Mouse (Mus musculus) hindbrain, embryonic 11.5 days (tissue): ENCODE results near the gene Med27. TPM values are rescaled to one million over a fixed set of nuclear protein-coding genes. Genes with fewer than 3 reads are reported as not detected.
"Not testable (repeated sequence)": the region's sequence is repeated elsewhere in the genome, so short reads cannot be mapped to it uniquely, and the experiment has no call there.

Experiments
- ATAC-seq: fragments of 200-750 bp; cut with Nextera tagmentation; 2 replicates; pipeline ENCODE4 v1.8.0; 2017; ENCODE audit warnings: mild to moderate bottlenecking, moderate TSS enrichment, moderate library complexity; ENCODE audit not compliant: low FRiP score
- DNase-seq: peaks from one replicate; pipeline ENCODE4 v3.0.0-alpha.2; 2015; ENCODE audit warnings: low spot score
- H3K27ac ChIP-seq: fragments of 300-500 bp; sonication (generic); 2 replicates; pipeline ENCODE4 v1.5.1; 2014; ENCODE audit warnings: mild to moderate bottlenecking, low read depth, low read length
- H3K27me3 ChIP-seq: fragments of 300-500 bp; sonication (generic); 2 replicates; pipeline ENCODE4 v1.6.1; 2014; ENCODE audit warnings: mild to moderate bottlenecking, low read length, moderate library complexity, mixed read lengths; ENCODE audit not compliant: control insufficient read depth, insufficient read depth
- H3K36me3 ChIP-seq: fragments of 300-500 bp; sonication (generic); 2 replicates; pipeline ENCODE4 v1.6.1; 2014; ENCODE audit warnings: mild to moderate bottlenecking, low read length, moderate library complexity, mixed read lengths; ENCODE audit not compliant: control insufficient read depth, insufficient read depth
- H3K4me1 ChIP-seq: fragments of 300-500 bp; sonication (generic); replicated peaks from 2 replicates; pipeline ENCODE4 v1.6.1; 2014; ENCODE audit warnings: low read length, mixed read lengths; ENCODE audit not compliant: control insufficient read depth, insufficient read depth
- H3K4me2 ChIP-seq: fragments of 300-500 bp; sonication (generic); replicated peaks from 2 replicates; pipeline ENCODE4 v1.6.1; 2014; ENCODE audit warnings: mild to moderate bottlenecking, low read depth, low read length
- H3K4me3 ChIP-seq: fragments of 300-500 bp; sonication (generic); 2 replicates; pipeline ENCODE4 v1.5.1; 2014; ENCODE audit warnings: low read depth, low read length
- H3K9ac ChIP-seq: fragments of 300-500 bp; sonication (generic); 2 replicates; pipeline ENCODE4 v1.6.1; 2014; ENCODE audit warnings: low read depth, low read length
- H3K9me3 ChIP-seq: fragments of 300-500 bp; sonication (generic); 2 replicates; pipeline ENCODE4 v1.6.1; 2016; ENCODE audit warnings: low read length; ENCODE audit not compliant: control insufficient read depth
- WGBS: fragments of 180-500 bp; shearing (Covaris S2); extraction: QIAGEN DNeasy Blood & Tissue Kit; methylation state at CpG from one replicate; pipeline ENCODE4 v1.1.7; 2014; 5-methylcytosine and 5-hydroxymethylcytosine counted together
- polyA plus RNA-seq: library from polyadenylated mRNA; unstranded; fragments of >200 nt; fragmentation: Nextera tagmentation; extraction: Ambion mirVana; gene quantifications from 2 replicates; pipeline ENCODE4 v1.2.1, GENCODE M21; 2014

Gene Med27
- polyA plus RNA-seq, 1 experiment from 2014 or later = 74.6 TPM

DNA sequence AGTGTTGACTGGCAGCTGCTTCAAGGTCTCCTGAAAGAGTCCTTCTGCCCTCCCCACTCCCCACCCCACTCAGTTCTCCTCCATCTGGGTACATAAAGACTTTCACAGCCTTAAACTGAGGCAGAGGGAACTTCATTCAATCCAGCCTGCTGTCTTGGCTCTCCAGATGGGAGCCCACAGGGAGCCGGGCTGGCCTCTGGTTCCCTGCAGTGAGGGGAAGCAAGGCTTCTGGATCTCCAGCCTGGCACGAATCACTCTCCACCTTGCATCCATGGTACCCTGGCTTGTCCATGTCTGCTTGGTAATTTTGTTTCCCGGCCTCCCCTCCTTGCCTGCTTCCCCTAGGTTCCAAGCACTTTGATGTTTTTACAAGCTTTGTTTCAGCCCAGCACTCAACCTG, 172.8 kb downstream of the Med27 start:
- no peak overlapping the region for H3K27ac ChIP-seq
- WGBS = 39% methylated on average over 3 of the region's 3 CpGs
- DNase-seq = no peak

DNA sequence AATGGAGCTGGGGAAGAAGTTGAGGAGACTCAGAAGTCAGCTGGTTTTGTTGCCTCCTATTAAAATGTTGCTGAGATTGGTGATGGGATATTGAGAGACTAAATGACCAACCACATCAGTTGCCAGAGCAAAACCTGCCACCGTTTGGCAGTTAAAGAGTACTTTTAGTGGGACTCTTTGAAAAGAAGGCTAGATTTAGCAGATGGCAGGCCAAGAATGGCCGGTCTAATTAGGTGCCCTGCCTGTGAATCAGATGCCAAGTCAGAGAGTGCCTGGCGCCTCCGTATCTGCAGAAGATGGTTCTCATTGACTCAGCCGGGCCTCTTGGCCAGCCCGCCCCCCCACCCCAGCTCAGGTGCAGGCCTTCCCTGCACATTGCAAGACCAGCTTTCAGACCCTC, 173.6 kb downstream of the Med27 start:
- Histone ChIP-seq H3K27me3 (no peaks in the 10 kb centered on the region), H3K9me3 (no peaks in the 10 kb centered on the region), H3K4me1 (peaks cover 7% of the 10 kb centered on the region), H3K4me3 (no peak overlapping the region), H3K36me3 (no peaks in the 10 kb centered on the region), H3K27ac (no peak overlapping the region), H3K9ac (no peak overlapping the region), H3K4me2 (no peak overlapping the region)
- WGBS = 86% methylated on average over 6 of the region's 6 CpGs
- DNase-seq = no peak
- ATAC-seq = no peak

More for the DNA sequence above, 172.8 kb downstream of the Med27 start:
- ATAC-seq = no peak
- Histone ChIP-seq H3K4me2 (no peak overlapping the region), H3K36me3 (no peaks in the 10 kb centered on the region), H3K4me1 (peaks cover 7% of the 10 kb centered on the region), H3K9ac (no peak overlapping the region), H3K27me3 (no peaks in the 10 kb centered on the region), H3K4me3 (no peak overlapping the region), H3K9me3 (no peaks in the 10 kb centered on the region)

GRCm38 (mm10) chr2:29521486-29521885, 174.9 kb downstream of the Med27 start:
- DNase-seq (no peak), ATAC-seq (no peak)
- Histone ChIP-seq H3K4me2 (no peak overlapping the region), H3K27ac (no peak overlapping the region), H3K9me3 (no peaks in the 10 kb centered on the region), H3K36me3 (no peaks in the 10 kb centered on the region), H3K4me1 (peaks cover 2% of the 10 kb centered on the region), H3K9ac (no peak overlapping the region), H3K27me3 (no peaks in the 10 kb centered on the region), H3K4me3 (no peak overlapping the region)
- 78% methylated on average over 7 of the region's 7 CpGs for WGBS

DNA sequence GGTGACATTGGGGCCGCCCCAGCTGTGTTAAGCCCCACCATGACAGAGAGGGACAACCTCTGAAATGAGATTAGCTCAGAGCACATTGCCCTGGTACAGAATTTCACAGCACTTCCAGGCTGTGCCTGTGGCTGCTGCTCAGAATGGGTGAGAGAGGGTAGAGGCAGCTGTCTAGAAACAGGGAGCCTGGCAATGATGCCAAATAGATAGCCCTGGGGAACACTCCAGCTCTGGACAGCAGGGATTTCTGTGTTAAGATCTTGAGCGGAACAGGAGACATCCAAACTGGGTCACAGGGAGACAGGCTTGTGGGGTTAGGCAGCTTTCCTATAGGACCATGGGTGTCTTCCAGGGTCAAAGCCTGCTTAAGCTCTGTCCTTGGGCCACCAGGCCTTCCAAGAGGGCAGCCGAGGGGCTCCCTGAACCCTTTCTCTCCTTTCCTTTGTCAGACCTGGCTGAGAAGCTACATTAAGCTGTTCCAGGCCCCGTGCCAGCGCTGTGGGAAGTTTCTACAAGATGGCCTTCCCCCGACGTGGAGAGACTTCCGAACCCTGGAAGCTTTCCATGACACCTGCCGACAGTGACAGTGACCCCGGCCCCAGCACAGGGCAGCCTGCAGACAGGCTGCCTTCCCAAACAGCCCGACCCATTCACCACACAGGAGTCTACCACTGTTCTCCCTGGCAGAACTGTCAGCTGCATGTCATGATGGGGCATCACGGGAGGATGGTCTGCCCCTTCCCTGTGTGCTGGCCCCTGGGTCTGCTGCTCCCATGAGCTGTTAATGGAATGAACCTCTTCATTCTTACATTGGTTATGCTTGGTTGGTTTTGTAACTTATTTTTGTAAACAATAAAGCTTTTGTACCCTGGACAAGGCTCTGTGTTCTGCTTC, 177.5 kb downstream of the Med27 start:
- DNase-seq = no peak
- no peak overlapping the region for H3K9ac ChIP-seq
- no peaks in the 10 kb centered on the region for H3K36me3 ChIP-seq
- H3K9me3 ChIP-seq = no peaks in the 10 kb centered on the region
- H3K4me3 ChIP-seq = no peak overlapping the region
- no peak for ATAC-seq
- no peak overlapping the region for H3K4me2 ChIP-seq
- peak overlapping the region; percentile 33; the same call in 1 of the 2 replicates for H3K27ac ChIP-seq
- 71% methylated on average over 12 of the region's 12 CpGs for WGBS
- no peaks in the 10 kb centered on the region; the same call in none of the 2 replicates for H3K4me1 ChIP-seq
- H3K27me3 ChIP-seq = no peaks in the 10 kb centered on the region

GRCm38 (mm10) chr2:29525273-29525805, 178.7 kb downstream of the Med27 start:
- Histone ChIP-seq H3K27ac (no peak overlapping the region), H3K4me3 (no peak overlapping the region)

DNA sequence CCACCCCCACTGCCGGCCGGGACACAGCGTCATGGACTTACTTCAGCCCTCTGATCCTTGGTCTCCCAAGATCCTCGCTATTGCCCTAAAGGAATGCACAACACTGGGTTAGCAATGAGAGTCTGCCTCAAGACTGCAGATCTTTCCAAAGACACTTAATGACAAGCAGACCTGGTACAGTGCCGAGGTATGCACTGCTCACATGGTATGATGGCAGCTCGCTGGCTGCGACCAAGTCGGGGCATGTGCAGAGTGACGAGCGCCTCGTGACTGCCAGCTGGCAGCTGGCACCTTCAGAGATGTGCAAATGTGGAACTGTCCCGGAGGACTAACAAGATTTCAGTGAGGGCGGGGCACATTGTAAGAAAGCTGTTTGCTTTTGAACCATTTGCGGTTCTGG, 179.6 kb downstream of the Med27 start:
- no peaks in the 10 kb centered on the region; the same call in none of the 2 replicates for H3K4me1 ChIP-seq
- H3K36me3 ChIP-seq = no peaks in the 10 kb centered on the region
- no peaks in the 10 kb centered on the region for H3K27me3 ChIP-seq
- H3K9me3 ChIP-seq = no peaks in the 10 kb centered on the region
- H3K27ac ChIP-seq = no peak overlapping the region
- WGBS = 76% methylated on average over 14 of the region's 14 CpGs
- H3K4me3 ChIP-seq = no peak overlapping the region
- no peak overlapping the region for H3K9ac ChIP-seq
- DNase-seq (no peak), ATAC-seq (no peak)
- no peak overlapping the region for H3K4me2 ChIP-seq

More at GRCm38 (mm10) chr2:29525273-29525805, 178.7 kb downstream of the Med27 start:
- no peaks in the 10 kb centered on the region for H3K9me3 ChIP-seq
- 53% methylated on average over 4 of the region's 4 CpGs for WGBS
- H3K36me3 ChIP-seq = no peaks in the 10 kb centered on the region
- ATAC-seq (no peak), DNase-seq (no peak)
- no peaks in the 10 kb centered on the region; the same call in none of the 2 replicates for H3K4me1 ChIP-seq
- no peaks in the 10 kb centered on the region for H3K27me3 ChIP-seq
- H3K9ac ChIP-seq = no peak overlapping the region
- H3K4me2 ChIP-seq = no peak overlapping the region

DNA sequence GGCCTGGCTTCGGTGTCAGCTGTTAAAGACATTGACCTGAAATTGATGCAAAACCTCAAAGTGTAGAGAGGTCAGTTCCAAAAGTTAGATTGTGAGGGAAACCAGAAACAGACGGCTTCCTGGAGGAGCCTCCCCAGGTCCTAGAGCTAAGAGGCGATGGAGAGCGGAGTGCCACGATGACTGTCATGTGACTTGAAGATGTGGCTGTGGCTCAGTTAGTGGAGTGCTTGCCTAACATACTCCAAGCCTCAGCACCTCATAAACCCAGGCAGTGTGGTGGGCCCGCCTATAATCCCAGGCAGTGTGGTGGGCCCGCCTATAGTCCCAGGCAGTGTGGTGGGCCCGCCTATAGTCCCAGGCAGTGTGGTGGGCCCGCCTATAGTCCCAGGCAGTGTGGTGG, 180.9 kb downstream of the Med27 start:
- not testable (repeated sequence) for H3K27ac ChIP-seq

GRCm38 (mm10) chr2:29528811-29529210, 182.2 kb downstream of the Med27 start:
- ATAC-seq = no peak
- H3K27ac ChIP-seq = no peak overlapping the region
- no peaks in the 10 kb centered on the region for H3K36me3 ChIP-seq
- H3K9me3 ChIP-seq = no peaks in the 10 kb centered on the region
- no peak overlapping the region for H3K9ac ChIP-seq
- H3K4me1 ChIP-seq = no peaks in the 10 kb centered on the region; the same call in none of the 2 replicates
- no peak for DNase-seq
- WGBS = 95% methylated on average over 5 of the region's 5 CpGs
- H3K27me3 ChIP-seq = no peaks in the 10 kb centered on the region
- H3K4me3 ChIP-seq = no peak overlapping the region
- H3K4me2 ChIP-seq = no peak overlapping the region

More for the DNA sequence above, 180.9 kb downstream of the Med27 start:
- H3K36me3 ChIP-seq, H3K4me2 ChIP-seq, DNase-seq, H3K27me3 ChIP-seq, H3K9ac ChIP-seq, ATAC-seq, H3K4me1 ChIP-seq, H3K4me3 ChIP-seq, H3K9me3 ChIP-seq: not testable (repeated sequence)
- WGBS = 87% methylated on average over 9 of the region's 9 CpGs

DNA sequence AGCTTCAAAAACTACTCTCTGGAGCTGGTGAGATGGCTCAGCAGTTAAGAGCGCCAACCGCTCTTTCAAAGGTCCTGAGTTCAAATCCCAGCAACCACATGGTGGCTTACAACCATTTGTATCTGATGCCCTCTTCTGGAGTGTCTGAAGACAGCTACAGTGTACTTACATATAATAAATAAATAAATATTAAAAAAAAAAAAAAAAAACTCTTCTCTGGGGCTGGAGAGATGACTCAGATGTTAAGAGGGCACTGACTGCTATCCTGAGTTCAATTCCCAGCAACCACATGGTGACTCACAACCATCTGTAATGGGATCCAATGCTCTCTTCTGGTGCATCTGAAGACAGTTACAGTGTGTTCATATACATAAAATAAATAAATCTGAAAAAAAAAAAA, 183.2 kb downstream of the Med27 start:
- not testable (repeated sequence) for DNase-seq, ATAC-seq

More for the DNA sequence above, 183.2 kb downstream of the Med27 start:
- not testable (repeated sequence) for H3K36me3 ChIP-seq, H3K4me1 ChIP-seq, H3K9ac ChIP-seq, H3K9me3 ChIP-seq, H3K27me3 ChIP-seq, H3K4me2 ChIP-seq, H3K4me3 ChIP-seq, H3K27ac ChIP-seq
- WGBS = 100% methylated on average over 2 of the region's 2 CpGs
